Mouse (Mus musculus) forebrain, embryonic 12.5 days (tissue): ENCODE results near the gene Tradd. TPM values are rescaled to one million over a fixed set of nuclear protein-coding genes. Genes with fewer than 3 reads are reported as not detected.
"Not testable (repeated sequence)": the region's sequence is repeated elsewhere in the genome, so short reads cannot be mapped to it uniquely, and the experiment has no call there.

Source experiments
- ATAC-seq: fragments of 200-750 bp; cut with Nextera tagmentation; 2 replicates; pipeline ENCODE4 v1.8.0; 2017; ENCODE audit warnings: moderate TSS enrichment; ENCODE audit not compliant: low FRiP score
- H3K27ac ChIP-seq: fragments of 300-500 bp; sonication (generic); 2 replicates; pipeline ENCODE4 v1.5.1; 2016; ENCODE audit warnings: mild to moderate bottlenecking
- H3K27me3 ChIP-seq: fragments of 300-500 bp; sonication (generic); 2 replicates; pipeline ENCODE4 v1.6.1; 2016; ENCODE audit warnings: mild to moderate bottlenecking
- H3K36me3 ChIP-seq: fragments of 300-500 bp; sonication (generic); replicated peaks from 2 replicates; pipeline ENCODE4 v1.6.1; 2016; ENCODE audit warnings: mild to moderate bottlenecking
- H3K4me1 ChIP-seq: fragments of 300-500 bp; sonication (generic); 2 replicates; pipeline ENCODE4 v1.6.1; 2016
- H3K4me2 ChIP-seq: fragments of 300-500 bp; sonication (generic); 2 replicates; pipeline ENCODE4 v1.6.1; 2016; ENCODE audit warnings: mild to moderate bottlenecking, moderate library complexity
- H3K4me3 ChIP-seq: fragments of 300-500 bp; sonication (generic); replicated peaks from 2 replicates; pipeline ENCODE4 v1.5.1; 2016; ENCODE audit warnings: mild to moderate bottlenecking
- H3K9ac ChIP-seq: fragments of 300-500 bp; sonication (generic); 2 replicates; pipeline ENCODE4 v1.6.1; 2016; ENCODE audit warnings: mild to moderate bottlenecking
- H3K9me3 ChIP-seq: fragments of 300-500 bp; sonication (generic); 2 replicates; pipeline ENCODE4 v1.6.1; 2016
- WGBS: fragments of 180-500 bp; shearing (Covaris S2); methylation state at CpG from one replicate; pipeline ENCODE4 v1.1.7; 2016; 5-methylcytosine and 5-hydroxymethylcytosine counted together
- polyA plus RNA-seq: library from polyadenylated mRNA; unstranded; fragments of >200 nt; fragmentation: Nextera tagmentation; extraction: Ambion mirVana; gene quantifications from 2 replicates; pipeline ENCODE4 v1.2.1, GENCODE M21; 2016

Tradd gene
- polyA plus RNA-seq, 1 experiment from 2014 or later, result 10.8 TPM

GRCm38 (mm10) chr8:105291802-105292201 lies 27.4 kb upstream of the Tradd start:
- not testable (repeated sequence) for H3K4me3 ChIP-seq, H3K4me2 ChIP-seq, H3K36me3 ChIP-seq, H3K27ac ChIP-seq, H3K9ac ChIP-seq, ATAC-seq, H3K9me3 ChIP-seq
- peaks cover 34% of the 10 kb centered on the region for H3K27me3 ChIP-seq
- H3K4me1 ChIP-seq, result peaks cover 38% of the 10 kb centered on the region
- WGBS, result 65% methylated on average over 3 of the region's 3 CpGs

- ATAC-seq, H3K9me3 ChIP-seq, H3K27ac ChIP-seq, H3K36me3 ChIP-seq, H3K9ac ChIP-seq, H3K4me3 ChIP-seq, H3K4me2 ChIP-seq: not testable (repeated sequence)
- 86% methylated on average over 8 of the region's 8 CpGs for WGBS
- peaks cover 39% of the 10 kb centered on the region for H3K4me1 ChIP-seq
- peaks cover 34% of the 10 kb centered on the region for H3K27me3 ChIP-seq
Observed at GRCm38 (mm10) chr8:105291364-105291763, 27.0 kb upstream of the Tradd start.

GRCm38 (mm10) chr8:105290554-105291314 lies 26.3 kb upstream of the Tradd start:
- Histone ChIP-seq H3K4me2 (peak overlapping the region; percentile 80), H3K4me1 (peaks cover 44% of the 10 kb centered on the region), H3K36me3 (peaks cover under 1% of the 10 kb centered on the region; the same call in 1 of the 2 replicates), H3K27ac (no peak overlapping the region), H3K9ac (0 out of 2 replicates have a peak overlapping the region, but pooled peaks have one; percentile 61), H3K4me3 (peak overlapping the region; percentile 54), H3K27me3 (peaks cover 34% of the 10 kb centered on the region), H3K9me3 (no peaks in the 10 kb centered on the region)
- no peak for ATAC-seq
- 6% methylated on average over 31 of the region's 31 CpGs for WGBS

- Histone ChIP-seq H3K9me3 (no peaks in the 10 kb centered on the region), H3K4me1 (peaks cover 49% of the 10 kb centered on the region), H3K4me2 (peak within 1 kb of the TSS; percentile 80), H3K27ac (peak within 1 kb of the TSS; percentile 90), H3K36me3 (peaks cover 8% of the 10 kb centered on the region), H3K27me3 (peaks cover 31% of the 10 kb centered on the region), H3K9ac (peak within 1 kb of the TSS; percentile 61), H3K4me3 (peak within 1 kb of the TSS; percentile 54)
- WGBS, result 2% methylated on average over 43 of the region's 43 CpGs
- peak; percentile 28 for ATAC-seq
Observed at GRCm38 (mm10) chr8:105289805-105290460, 25.5 kb upstream of the Tradd start, which contains the start of gene 4931428F04Rik. TSS of gene 4931428F04Rik (minus strand) at chr8:105289864.

GRCm38 (mm10) chr8:105288958-105289732 lies 24.7 kb upstream of the Tradd start:
- Histone ChIP-seq H3K4me2 (peak overlapping the region; percentile 80), H3K9me3 (no peaks in the 10 kb centered on the region), H3K27ac (peak overlapping the region; percentile 90), H3K4me3 (peak overlapping the region; percentile 54), H3K4me1 (peaks cover 49% of the 10 kb centered on the region), H3K36me3 (peaks cover 14% of the 10 kb centered on the region), H3K27me3 (peaks cover 31% of the 10 kb centered on the region), H3K9ac (peak overlapping the region; percentile 61)
- under 1% methylated on average over 53 of the region's 53 CpGs for WGBS
- peak; percentile 95 for ATAC-seq

- H3K36me3 ChIP-seq, result peaks cover 17% of the 10 kb centered on the region
- 87% methylated on average over 5 of the region's 5 CpGs for WGBS
- H3K27me3 ChIP-seq, result peaks cover 30% of the 10 kb centered on the region
- peak overlapping the region; percentile 61 for H3K9ac ChIP-seq
- peaks cover 49% of the 10 kb centered on the region for H3K4me1 ChIP-seq
- ATAC-seq, result no peak
- peak overlapping the region; percentile 80 for H3K4me2 ChIP-seq
- no peaks in the 10 kb centered on the region for H3K9me3 ChIP-seq
- no peak overlapping the region for H3K27ac ChIP-seq
- H3K4me3 ChIP-seq, result peak overlapping the region; percentile 54
Observed at GRCm38 (mm10) chr8:105288231-105288630, 23.8 kb upstream of the Tradd start.

GRCm38 (mm10) chr8:105286907-105287306 lies 22.5 kb upstream of the Tradd start:
- no peak overlapping the region for H3K27ac ChIP-seq
- 86% methylated on average over 4 of the region's 4 CpGs for WGBS
- H3K4me3 ChIP-seq, result no peak overlapping the region
- no peaks in the 10 kb centered on the region for H3K9me3 ChIP-seq
- H3K9ac ChIP-seq, result no peak overlapping the region
- no peak for ATAC-seq
- H3K4me1 ChIP-seq, result peaks cover 49% of the 10 kb centered on the region
- H3K27me3 ChIP-seq, result peaks cover 25% of the 10 kb centered on the region
- H3K36me3 ChIP-seq, result peaks cover 30% of the 10 kb centered on the region
- 0 out of 2 replicates have a peak overlapping the region, but pooled peaks have one; percentile 11 for H3K4me2 ChIP-seq

- no peak overlapping the region; the same call in 1 of the 2 replicates for H3K4me2 ChIP-seq
Observed at GRCm38 (mm10) chr8:105285514-105285913, 21.1 kb upstream of the Tradd start.

GRCm38 (mm10) chr8:105283074-105283473 lies 18.7 kb upstream of the Tradd start:
- Histone ChIP-seq H3K4me2 (no peak overlapping the region), H3K9ac (no peak overlapping the region), H3K4me3 (no peak overlapping the region), H3K4me1 (peaks cover 36% of the 10 kb centered on the region), H3K27ac (no peak overlapping the region), H3K27me3 (peaks cover 43% of the 10 kb centered on the region), H3K36me3 (peaks cover 44% of the 10 kb centered on the region), H3K9me3 (no peaks in the 10 kb centered on the region)
- peak; percentile 10; the same call in 1 of the 2 replicates for ATAC-seq
- WGBS, result 26% methylated on average over 23 of the region's 23 CpGs

More at GRCm38 (mm10) chr8:105285514-105285913, 21.1 kb upstream of the Tradd start:
- no peaks in the 10 kb centered on the region for H3K9me3 ChIP-seq
- no peak for ATAC-seq
- no peak overlapping the region for H3K4me3 ChIP-seq
- H3K9ac ChIP-seq, result no peak overlapping the region
- WGBS, result 50% methylated on average over 12 of the region's 12 CpGs
- peaks cover 27% of the 10 kb centered on the region for H3K27me3 ChIP-seq
- H3K4me1 ChIP-seq, result peaks cover 45% of the 10 kb centered on the region
- peaks cover 39% of the 10 kb centered on the region for H3K36me3 ChIP-seq
- no peak overlapping the region for H3K27ac ChIP-seq

GRCm38 (mm10) chr8:105282239-105282638 lies 17.8 kb upstream of the Tradd start:
- Histone ChIP-seq H3K27me3 (peaks cover 51% of the 10 kb centered on the region), H3K36me3 (peaks cover 44% of the 10 kb centered on the region)

GRCm38 (mm10) chr8:105281821-105282220 lies 17.4 kb upstream of the Tradd start:
- H3K4me2 ChIP-seq, result no peak overlapping the region
- H3K27me3 ChIP-seq, result peaks cover 55% of the 10 kb centered on the region
- H3K4me1 ChIP-seq, result peaks cover 27% of the 10 kb centered on the region
- no peak for ATAC-seq
- H3K4me3 ChIP-seq, result no peak overlapping the region
- no peak overlapping the region for H3K9ac ChIP-seq
- WGBS, result 90% methylated on average over 12 of the region's 12 CpGs
- no peaks in the 10 kb centered on the region for H3K9me3 ChIP-seq
- no peak overlapping the region for H3K27ac ChIP-seq
- H3K36me3 ChIP-seq, result peaks cover 44% of the 10 kb centered on the region

More at GRCm38 (mm10) chr8:105282239-105282638, 17.8 kb upstream of the Tradd start:
- 91% methylated on average over 4 of the region's 4 CpGs for WGBS
- no peaks in the 10 kb centered on the region for H3K9me3 ChIP-seq
- peaks cover 28% of the 10 kb centered on the region for H3K4me1 ChIP-seq
- no peak overlapping the region for H3K27ac ChIP-seq
- no peak overlapping the region for H3K4me2 ChIP-seq
- no peak overlapping the region for H3K4me3 ChIP-seq
- no peak overlapping the region for H3K9ac ChIP-seq
- ATAC-seq, result no peak

GRCm38 (mm10) chr8:105280567-105280966 lies 16.2 kb upstream of the Tradd start:
- ATAC-seq, result no peak
- Histone ChIP-seq H3K4me2 (no peak overlapping the region), H3K27me3 (peaks cover 68% of the 10 kb centered on the region), H3K9me3 (no peaks in the 10 kb centered on the region), H3K36me3 (peaks cover 42% of the 10 kb centered on the region), H3K9ac (no peak overlapping the region), H3K27ac (no peak overlapping the region), H3K4me3 (no peak overlapping the region), H3K4me1 (peaks cover 28% of the 10 kb centered on the region)
- WGBS, result 61% methylated on average over 3 of the region's 3 CpGs
